Mouse (Mus musculus): Measurements from ENCODE around the gene Gm9821. TPM values are rescaled to one million over a fixed set of nuclear protein-coding genes. Genes with fewer than 3 reads are reported as not detected.

The Gm9821 gene
- polyA plus RNA-seq, 1 experiment from 2014 or later: 1.1 TPM

GRCm38 (mm10) chr2:91957096-91957495 lies 11.6 kb downstream of the Gm9821 start:
- 0 out of 2 replicates have a peak, but pooled peaks cover 8% of the 10 kb centered on the region for H3K36me3 ChIP-seq (ENCODE audit: insufficient read depth)
- DNase-seq: peak; percentile 71
- H3K4me3 ChIP-seq (ENCODE audit: low read depth, low read length): 0 out of 2 replicates have a peak overlapping the region, but pooled peaks have one; percentile 2
- peak overlapping the region; percentile 2; the same call in 1 of the 2 replicates for H3K9ac ChIP-seq
- peaks cover 37% of the 10 kb centered on the region for H3K4me1 ChIP-seq (ENCODE audit: insufficient read depth)
- peak; percentile 76 for ATAC-seq (ENCODE audit: insufficient read depth)
- WGBS: 14% methylated on average over 4 of the region's 4 CpGs
- peak overlapping the region; percentile 33; the same call in 1 of the 2 replicates for H3K4me2 ChIP-seq
- peak overlapping the region; percentile 79 for H3K27ac ChIP-seq (ENCODE audit: low read depth)
- H3K27me3 ChIP-seq (ENCODE audit: insufficient read depth, low read length): no peaks in the 10 kb centered on the region
- TF ChIP-seq CTCF (IDR thresholded peaks at IDR 0.05; ENCODE audit: low read depth): no peak
- no peaks in the 10 kb centered on the region for H3K9me3 ChIP-seq (ENCODE audit: low read depth, low read length)

DNA sequence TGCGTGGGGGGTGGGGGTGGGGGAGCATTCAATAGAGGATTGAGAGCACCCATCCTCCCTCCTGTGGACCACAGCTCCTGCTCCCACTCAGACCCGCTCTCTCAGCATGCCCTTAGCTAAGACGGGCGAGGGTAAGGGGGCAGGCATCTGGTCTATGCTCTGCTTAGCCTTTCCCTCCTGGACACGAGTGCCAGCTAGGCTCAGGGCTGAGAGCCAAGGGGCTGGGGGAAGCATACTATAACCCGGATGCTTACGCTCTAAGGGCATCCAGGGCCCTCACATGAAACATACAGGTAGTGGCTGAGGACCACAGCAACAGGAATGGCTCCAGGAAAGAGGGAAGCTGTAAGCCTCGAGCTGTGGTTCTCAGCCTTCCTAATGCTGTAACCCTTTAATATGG lies 12.5 kb downstream of the Gm9821 start:
- no peak for ATAC-seq (ENCODE audit: insufficient read depth)
- WGBS: 80% methylated on average over 8 of the region's 8 CpGs
- Histone ChIP-seq H3K4me1 (ENCODE audit: insufficient read depth) (peaks cover 42% of the 10 kb centered on the region), H3K27me3 (ENCODE audit: insufficient read depth, low read length) (no peaks in the 10 kb centered on the region), H3K36me3 (ENCODE audit: insufficient read depth) (0 out of 2 replicates have a peak, but pooled peaks cover 8% of the 10 kb centered on the region), H3K4me2 (no peak overlapping the region), H3K27ac (ENCODE audit: low read depth) (no peak overlapping the region), H3K9ac (no peak overlapping the region), H3K9me3 (ENCODE audit: low read depth, low read length) (no peaks in the 10 kb centered on the region), H3K4me3 (ENCODE audit: low read depth, low read length) (no peak overlapping the region)
- TF ChIP-seq CTCF (IDR thresholded peaks at IDR 0.05; ENCODE audit: low read depth): no peak
- no peak for DNase-seq

- 0 out of 2 replicates have a peak, but pooled peaks cover 8% of the 10 kb centered on the region for H3K36me3 ChIP-seq (ENCODE audit: insufficient read depth)
- peak overlapping the region; percentile 12; the same call in 1 of the 2 replicates for H3K27ac ChIP-seq (ENCODE audit: low read depth)
- H3K4me3 ChIP-seq (ENCODE audit: low read depth, low read length): no peak overlapping the region
- DNase-seq: peak; percentile 82
- no peak overlapping the region for H3K4me2 ChIP-seq
- peaks cover 36% of the 10 kb centered on the region for H3K4me1 ChIP-seq (ENCODE audit: insufficient read depth)
- WGBS: 39% methylated on average over 10 of the region's 10 CpGs
- no peak overlapping the region for H3K9ac ChIP-seq
- no peaks in the 10 kb centered on the region for H3K9me3 ChIP-seq (ENCODE audit: low read depth, low read length)
- H3K27me3 ChIP-seq (ENCODE audit: insufficient read depth, low read length): no peaks in the 10 kb centered on the region
- ATAC-seq (ENCODE audit: insufficient read depth): no peak
- peak; percentile 79 for TF ChIP-seq CTCF (IDR thresholded peaks at IDR 0.05; ENCODE audit: low read depth)
These were observed 13.4 kb downstream of the Gm9821 start for GRCm38 (mm10) chr2:91958701-91959457.

DNA sequence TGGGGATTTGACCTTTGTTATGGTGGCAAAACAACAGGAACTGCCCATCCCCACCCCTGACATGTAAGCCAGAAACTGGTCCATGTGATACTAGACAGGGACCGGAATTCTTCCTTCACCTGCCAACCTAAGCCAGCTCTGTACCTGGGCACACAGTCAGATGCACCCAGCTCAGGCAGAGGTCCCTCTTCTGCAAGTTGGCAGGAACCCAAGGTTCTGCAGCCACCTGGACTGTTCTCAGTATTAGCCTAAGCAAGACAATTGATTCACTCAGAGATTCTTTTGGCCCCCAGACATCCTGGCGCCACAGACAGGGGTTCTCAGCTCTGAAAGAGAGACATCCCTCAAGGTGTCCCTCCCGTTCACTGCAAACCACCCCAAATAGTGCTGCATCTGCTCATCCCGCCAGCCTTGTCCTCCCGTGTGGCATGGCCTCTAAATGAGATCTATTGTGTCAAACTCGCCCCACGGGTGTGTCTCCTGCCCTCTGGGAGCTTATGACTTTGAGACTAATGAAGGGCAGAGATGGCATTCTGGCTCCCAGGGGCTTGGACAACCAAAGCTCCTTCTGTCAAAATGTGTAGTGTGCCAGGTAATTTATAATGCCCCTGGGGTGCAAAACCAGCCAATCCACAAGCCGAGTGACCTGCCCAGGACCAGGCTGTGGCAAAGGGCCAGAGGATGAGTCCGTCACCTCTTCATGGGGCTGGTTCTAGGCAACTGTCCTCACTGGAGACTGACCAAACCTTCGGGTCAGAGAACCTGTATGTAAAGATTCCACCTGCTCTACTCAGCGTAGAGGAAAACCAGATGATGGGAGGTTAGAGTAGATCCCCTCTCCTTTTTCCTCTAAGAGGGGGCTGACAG lies 14.3 kb downstream of the Gm9821 start:
- no peak for TF ChIP-seq CTCF (IDR thresholded peaks at IDR 0.05; ENCODE audit: low read depth)
- 77% methylated on average over 11 of the region's 11 CpGs for WGBS
- Histone ChIP-seq H3K27me3 (ENCODE audit: insufficient read depth, low read length) (no peaks in the 10 kb centered on the region), H3K4me1 (ENCODE audit: insufficient read depth) (peaks cover 31% of the 10 kb centered on the region), H3K4me2 (no peak overlapping the region), H3K4me3 (ENCODE audit: low read depth, low read length) (no peak overlapping the region), H3K36me3 (ENCODE audit: insufficient read depth) (0 out of 2 replicates have a peak, but pooled peaks cover 8% of the 10 kb centered on the region), H3K27ac (ENCODE audit: low read depth) (peak overlapping the region; percentile 12; the same call in 1 of the 2 replicates), H3K9ac (no peak overlapping the region), H3K9me3 (ENCODE audit: low read depth, low read length) (no peaks in the 10 kb centered on the region)
- DNase-seq: no peak
- no peak for ATAC-seq (ENCODE audit: insufficient read depth)

- Histone ChIP-seq H3K27ac (ENCODE audit: low read depth) (no peak overlapping the region), H3K4me3 (ENCODE audit: low read depth, low read length) (no peak overlapping the region), H3K9ac (no peak overlapping the region), H3K9me3 (ENCODE audit: low read depth, low read length) (no peaks in the 10 kb centered on the region), H3K36me3 (ENCODE audit: insufficient read depth) (0 out of 2 replicates have a peak, but pooled peaks cover 8% of the 10 kb centered on the region), H3K27me3 (ENCODE audit: insufficient read depth, low read length) (no peaks in the 10 kb centered on the region), H3K4me1 (ENCODE audit: insufficient read depth) (peaks cover 25% of the 10 kb centered on the region), H3K4me2 (no peak overlapping the region)
- 91% methylated on average over 5 of the region's 5 CpGs for WGBS
- DNase-seq (no peak), ATAC-seq (ENCODE audit: insufficient read depth) (no peak)
- TF ChIP-seq CTCF (IDR thresholded peaks at IDR 0.05; ENCODE audit: low read depth): no peak
These were observed 15.0 kb downstream of the Gm9821 start for GRCm38 (mm10) chr2:91960459-91960858.

GRCm38 (mm10) chr2:91961901-91962761 lies 16.6 kb downstream of the Gm9821 start:
- no peak for TF ChIP-seq CTCF (IDR thresholded peaks at IDR 0.05; ENCODE audit: low read depth)
- H3K9me3 ChIP-seq (ENCODE audit: low read depth, low read length): no peaks in the 10 kb centered on the region
- H3K27me3 ChIP-seq (ENCODE audit: insufficient read depth, low read length): no peaks in the 10 kb centered on the region
- DNase-seq (no peak), ATAC-seq (ENCODE audit: insufficient read depth) (no peak)
- 48% methylated on average over 4 of the region's 4 CpGs for WGBS
- 0 out of 2 replicates have a peak, but pooled peaks cover 8% of the 10 kb centered on the region for H3K36me3 ChIP-seq (ENCODE audit: insufficient read depth)
- H3K4me2 ChIP-seq: peak overlapping the region; percentile 95
- H3K27ac ChIP-seq (ENCODE audit: low read depth): 0 out of 2 replicates have a peak overlapping the region, but pooled peaks have one; percentile 73
- peak overlapping the region; percentile 85 for H3K9ac ChIP-seq
- H3K4me3 ChIP-seq (ENCODE audit: low read depth, low read length): peak overlapping the region; percentile 87
- peaks cover 18% of the 10 kb centered on the region for H3K4me1 ChIP-seq (ENCODE audit: insufficient read depth)
